Mouse (Mus musculus): ENCODE measurements at regions not wholly inside any gene's neighbourhood (a gene's known extent, or its start where the extent isn't known, plus 50 kb on each side); places are given as distances from the start of the nearest gene placed in this dataset.

DNA sequence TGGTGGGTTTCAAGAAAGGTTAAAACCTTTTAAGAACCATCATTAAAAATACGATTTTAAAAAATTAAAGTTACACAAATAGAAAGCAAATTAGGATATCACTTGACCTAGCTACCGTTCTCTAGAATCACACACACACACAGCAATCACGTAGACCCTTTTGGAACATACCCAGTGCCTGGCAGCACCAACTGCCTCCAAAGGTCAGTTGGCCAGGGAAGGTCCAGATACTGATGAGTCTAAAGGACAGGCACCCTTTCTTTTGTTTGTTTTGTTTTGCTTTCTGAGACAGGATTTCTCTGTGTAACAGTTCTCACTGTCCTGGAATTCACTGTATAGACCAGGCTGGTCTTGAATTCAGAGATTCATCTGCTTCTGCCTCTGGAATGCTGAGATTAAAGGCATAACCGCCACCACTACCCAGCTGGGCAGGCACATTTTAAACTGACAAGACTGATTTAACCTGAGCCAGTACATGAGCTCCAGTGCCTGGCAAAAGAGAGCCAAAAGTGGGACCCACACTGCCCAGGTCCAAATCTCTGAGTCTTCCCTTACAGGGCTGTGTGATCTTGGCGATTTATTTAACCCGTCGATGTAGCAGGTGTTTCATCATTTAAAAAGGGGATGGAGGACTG is 353.0 kb downstream of the Pmp22 start:
- DNase-seq (ENCODE audit: low spot score in 2 of 2), result no peak

DNA sequence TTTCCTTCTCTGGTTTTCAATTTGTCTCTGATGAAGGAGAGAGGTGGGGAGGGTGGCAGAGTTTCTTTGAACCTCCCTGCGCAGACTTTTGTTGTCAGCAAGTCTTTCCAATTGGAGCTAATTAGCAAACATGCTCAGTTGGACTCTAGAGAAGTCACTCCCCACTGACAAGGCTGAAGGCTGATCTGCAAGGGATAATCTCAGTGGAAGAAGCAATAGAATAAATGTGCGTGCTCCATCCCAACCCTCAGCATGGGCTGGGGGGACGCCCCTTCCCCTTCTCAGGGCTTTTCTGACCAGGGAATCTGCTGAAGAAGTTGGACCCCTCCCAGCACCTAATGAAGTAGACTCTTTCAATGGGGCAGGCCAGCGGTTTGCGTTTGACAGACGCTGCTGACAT is 353.8 kb downstream of the Pmp22 start:
- no peak for DNase-seq (ENCODE audit: low spot score in 2 of 2)

- no peak for DNase-seq (ENCODE audit: low spot score in 2 of 2)
Measured at GRCm38 (mm10) chr11:63487203-63487602, 358.4 kb downstream of the Pmp22 start.

DNA sequence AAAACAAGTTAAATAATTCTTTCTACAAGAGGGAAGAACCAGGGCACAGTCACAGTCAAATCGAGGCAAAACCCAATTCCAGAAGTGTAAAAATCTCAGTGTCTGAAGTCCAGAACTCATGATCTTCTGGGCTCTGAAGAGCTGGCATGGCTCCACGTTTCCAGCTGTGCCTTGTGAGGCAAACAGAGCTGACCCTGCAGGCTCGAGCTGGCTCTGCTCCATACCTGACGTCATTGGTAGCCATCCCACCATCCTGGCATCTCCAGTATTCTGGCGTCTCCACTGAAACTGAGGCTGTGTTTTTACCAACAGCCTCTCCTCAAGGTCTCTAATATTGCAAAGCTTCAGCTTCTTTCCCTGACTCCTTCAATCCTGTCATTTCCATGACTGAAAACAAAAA is 373.4 kb downstream of the Pmp22 start:
- no peak for DNase-seq (ENCODE audit: low spot score in 2 of 2)

- DNase-seq (ENCODE audit: low spot score in 2 of 2), result no peak
Measured at GRCm38 (mm10) chr11:63507387-63507786, 378.6 kb downstream of the Pmp22 start.

DNA sequence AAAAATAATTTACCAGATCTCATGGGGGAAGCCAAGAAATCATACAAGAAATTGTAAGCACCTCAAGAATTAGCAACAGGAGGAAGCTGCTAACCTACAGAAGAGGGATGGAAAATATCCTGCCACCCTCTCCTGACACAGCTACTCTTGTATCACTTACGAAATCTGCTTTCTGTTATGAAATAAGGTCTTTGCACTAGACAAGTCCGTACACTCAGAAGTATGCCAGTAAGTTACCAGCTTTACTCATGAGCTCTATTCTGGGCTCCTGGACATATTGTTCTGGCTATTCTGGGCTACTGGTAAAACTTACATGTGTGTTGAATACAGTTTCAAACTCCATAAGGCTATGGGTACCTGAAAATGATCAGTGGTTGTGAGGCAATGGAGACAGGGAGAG is 379.9 kb downstream of the Pmp22 start:
- no peak for DNase-seq (ENCODE audit: low spot score in 2 of 2)

- DNase-seq (ENCODE audit: low spot score in 2 of 2), result no peak
Measured at GRCm38 (mm10) chr11:63510611-63511010, 381.8 kb downstream of the Pmp22 start.

GRCm38 (mm10) chr11:63514615-63515014 is 385.8 kb downstream of the Pmp22 start:
- no peak for DNase-seq (ENCODE audit: low spot score in 2 of 2)

DNA sequence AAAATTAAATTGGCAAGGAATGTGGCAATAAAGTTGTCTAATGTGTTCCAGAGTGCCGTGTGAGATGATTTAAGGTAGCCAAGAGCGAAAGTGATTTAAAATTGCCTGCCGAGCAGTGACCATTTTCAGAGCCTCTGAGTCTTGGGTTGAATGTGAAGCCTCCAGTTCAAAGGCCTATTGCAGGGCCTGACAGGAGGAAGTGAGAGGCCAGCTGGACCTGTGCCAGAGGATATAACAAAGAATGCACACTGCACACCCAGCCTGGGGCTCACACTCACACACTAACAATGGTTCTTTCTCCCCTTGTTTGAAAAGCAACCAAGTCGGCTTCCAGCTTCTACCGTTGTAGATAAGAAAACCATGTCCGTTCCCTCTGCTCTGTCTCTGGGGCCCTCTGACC is 390.1 kb downstream of the Pmp22 start:
- DNase-seq (ENCODE audit: low spot score in 2 of 2), result no peak

DNA sequence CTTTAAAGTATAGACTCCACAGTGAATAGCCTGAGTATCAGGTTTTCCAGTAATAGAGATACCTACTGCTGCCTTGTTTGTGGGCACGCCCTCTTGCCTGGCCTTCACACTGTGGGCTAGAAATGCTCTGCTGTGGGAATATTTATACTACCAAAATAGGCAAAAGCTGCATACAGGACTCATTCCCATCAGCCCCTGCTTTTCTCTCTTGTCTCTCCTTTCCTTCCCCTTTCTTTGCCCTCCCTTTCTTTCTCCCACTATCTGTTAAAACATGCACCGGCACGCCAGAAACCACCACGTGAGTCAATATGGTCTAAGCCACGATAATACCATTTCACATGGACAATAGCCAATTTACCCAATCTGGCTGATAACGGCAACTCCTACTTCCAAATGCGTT is 395.5 kb downstream of the Pmp22 start:
- DNase-seq (ENCODE audit: low spot score in 2 of 2), result no peak

- DNase-seq (ENCODE audit: low spot score in 2 of 2), result no peak
Measured at GRCm38 (mm10) chr11:63525431-63525830, 396.6 kb downstream of the Pmp22 start.

GRCm38 (mm10) chr11:63525956-63526355 is 396.1 kb downstream of the Hs3st3b1 start:
- DNase-seq (ENCODE audit: low spot score in 2 of 2), result no peak

DNA sequence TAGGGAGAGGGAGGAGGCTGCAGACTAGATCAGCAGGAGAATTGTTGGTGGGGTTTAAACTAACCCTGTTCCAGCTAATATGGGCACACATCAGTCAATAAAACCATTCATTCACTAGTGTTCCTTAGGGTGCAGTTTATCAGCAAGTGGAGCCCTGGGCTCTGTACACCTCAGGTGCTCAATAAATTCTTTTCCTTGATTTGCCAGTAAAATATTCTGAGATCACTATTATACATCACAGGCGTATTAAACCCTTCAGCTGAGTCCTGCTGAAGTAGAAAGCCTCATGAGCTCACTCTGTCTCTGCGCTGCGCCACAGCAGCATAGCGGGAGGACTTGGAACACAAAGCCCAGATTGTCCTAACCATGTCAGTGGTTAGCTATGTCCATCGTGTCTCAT is 389.3 kb downstream of the Hs3st3b1 start:
- DNase-seq (ENCODE audit: low spot score in 2 of 2), result no peak

DNA sequence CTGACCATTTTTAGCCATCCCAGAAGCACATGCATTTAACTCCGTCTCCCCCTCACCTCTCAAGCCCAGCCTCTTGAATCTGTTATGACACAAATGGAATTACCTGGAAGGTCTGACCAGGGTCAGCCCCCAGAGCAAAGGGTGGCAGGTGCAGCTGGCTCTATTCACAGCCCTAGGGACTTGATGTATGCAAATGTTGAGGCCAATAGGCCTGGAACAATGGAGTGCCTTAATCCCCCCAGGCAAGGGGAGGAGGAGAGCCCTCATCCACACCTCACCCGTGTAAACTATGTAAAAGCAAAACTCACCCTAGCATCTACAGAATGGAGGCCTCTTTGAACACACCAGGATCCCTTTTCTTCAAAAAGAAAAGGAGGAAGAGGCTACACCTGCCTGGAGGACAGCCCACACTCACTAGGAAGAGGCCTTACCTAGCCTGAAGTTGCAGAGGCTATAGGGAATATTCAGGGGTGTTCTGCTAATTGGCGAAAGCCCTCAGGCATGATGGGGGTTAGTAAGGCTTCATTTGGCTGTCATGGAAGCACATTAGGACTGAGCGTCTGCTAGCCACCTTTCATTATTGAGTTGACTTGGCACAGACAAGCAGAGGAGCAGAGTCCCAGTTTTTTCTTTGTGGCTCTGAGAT is 388.4 kb downstream of the Hs3st3b1 start:
- no peak for DNase-seq (ENCODE audit: low spot score in 2 of 2)

DNA sequence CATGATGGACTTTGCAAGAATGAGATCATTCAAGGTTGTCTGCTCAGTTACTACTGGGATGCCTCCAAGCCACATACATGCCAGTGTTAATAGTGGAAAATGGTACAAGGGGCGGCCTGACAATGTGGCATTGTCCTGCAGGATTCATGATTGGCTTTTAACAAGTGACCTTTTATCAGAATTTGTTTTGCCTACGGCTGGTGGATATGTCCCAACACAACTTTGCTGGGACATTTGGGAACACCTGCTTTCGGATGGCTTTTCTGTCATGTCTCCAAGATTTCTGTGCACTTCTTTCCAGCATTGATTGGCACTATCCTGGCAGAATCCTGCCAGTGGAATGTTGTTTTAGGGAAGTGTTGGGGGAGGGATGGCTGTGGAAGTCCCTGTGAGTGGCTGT is 384.4 kb downstream of the Hs3st3b1 start:
- DNase-seq (ENCODE audit: low spot score in 2 of 2), result no peak

DNA sequence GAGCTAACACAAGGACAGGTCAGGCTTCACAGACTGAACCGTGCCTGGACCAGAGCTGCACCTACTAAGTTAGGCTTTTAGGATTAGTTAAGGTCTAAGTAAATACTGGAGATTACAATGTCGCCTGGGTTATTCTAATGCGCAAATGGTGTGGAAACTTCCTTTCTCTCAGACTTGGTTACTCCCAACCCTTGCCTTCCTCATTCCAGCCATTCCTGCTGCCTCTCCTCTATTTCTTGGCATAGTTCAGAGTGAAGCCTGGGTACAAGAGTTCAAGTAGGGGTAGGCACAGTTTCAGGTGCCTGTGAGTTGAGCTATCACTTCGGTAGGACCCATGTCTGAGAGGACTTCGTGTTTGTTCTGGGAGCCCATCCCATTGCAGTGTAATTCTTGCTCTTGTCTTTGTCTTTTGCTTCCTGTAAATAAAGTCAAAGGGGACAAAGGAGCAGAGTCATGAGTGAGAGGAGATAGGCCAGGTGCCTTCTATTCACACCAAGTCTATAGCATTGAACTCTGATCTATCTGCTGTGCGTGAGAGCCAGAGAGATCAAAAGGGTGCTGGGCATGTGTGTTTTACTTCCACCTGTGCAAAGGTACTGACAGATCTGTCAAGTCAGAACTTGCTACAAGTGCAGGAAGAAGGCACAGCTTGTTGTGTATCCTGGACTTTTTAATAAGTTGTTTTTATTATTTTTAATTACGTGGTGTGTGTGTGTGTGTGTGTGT is 378.0 kb downstream of the Hs3st3b1 start:
- no peak for DNase-seq (ENCODE audit: low spot score in 2 of 2)

GRCm38 (mm10) chr11:63545516-63545915 is 376.6 kb downstream of the Hs3st3b1 start:
- no peak for DNase-seq (ENCODE audit: low spot score in 2 of 2)

DNA sequence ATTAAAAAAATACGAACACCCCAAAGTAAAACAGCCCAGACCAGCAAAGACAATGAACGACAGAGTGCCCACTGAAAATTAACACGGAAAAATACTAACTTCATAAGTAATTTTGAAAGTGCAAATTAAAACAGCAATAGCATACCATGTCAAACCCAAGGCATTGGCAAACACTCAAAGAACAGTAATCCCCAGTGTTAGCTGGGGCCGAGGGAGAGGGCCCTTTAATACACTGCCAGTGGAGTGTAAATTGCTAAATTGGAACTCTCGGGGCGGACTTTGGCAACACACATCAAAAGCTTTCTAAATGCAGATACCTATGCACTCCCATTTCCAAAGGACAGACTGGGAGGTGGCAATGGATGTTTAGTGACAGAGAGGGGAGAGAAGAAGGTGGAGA is 361.6 kb downstream of the Hs3st3b1 start:
- no peak for DNase-seq (ENCODE audit: low spot score in 2 of 2)

GRCm38 (mm10) chr11:63562696-63563095 is 359.4 kb downstream of the Hs3st3b1 start:
- no peak for DNase-seq (ENCODE audit: low spot score in 2 of 2)

- DNase-seq (ENCODE audit: low spot score in 2 of 2), result no peak
Measured at GRCm38 (mm10) chr11:63565471-63566232, 356.4 kb downstream of the Hs3st3b1 start.

- DNase-seq (ENCODE audit: low spot score in 2 of 2), result no peak
Measured at GRCm38 (mm10) chr11:63569785-63570479, 352.2 kb downstream of the Hs3st3b1 start.

DNA sequence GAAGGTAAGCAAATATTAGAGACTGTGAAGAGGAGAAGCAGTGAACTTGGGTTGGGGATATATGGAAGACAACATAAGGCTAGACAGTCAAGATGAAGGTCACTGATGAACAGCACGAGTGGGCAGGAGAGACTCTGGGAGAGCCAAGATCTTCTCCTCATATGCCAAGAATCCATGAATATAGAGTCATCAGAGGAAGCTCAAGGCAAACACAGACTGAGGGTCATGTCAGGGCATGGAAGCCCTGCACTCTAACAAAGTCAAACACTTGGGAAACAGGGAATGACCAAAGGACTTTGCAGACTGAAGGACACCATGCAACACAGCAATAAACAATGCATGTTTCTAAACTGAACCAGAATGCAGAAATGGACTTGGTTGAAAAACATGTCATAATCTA is 351.4 kb downstream of the Hs3st3b1 start:
- DNase-seq (ENCODE audit: low spot score in 2 of 2), result no peak

Measured in frontal cortex, postnatal 14 days (tissue).